Mouse (Mus musculus): ENCODE measurements around the gene Zfyve19. TPM values are rescaled to one million over a fixed set of nuclear protein-coding genes. Genes with fewer than 3 reads are reported as not detected.

Zfyve19 gene
- 10 to 100 TPM; 18.0 to 23.8 TPM for total RNA-seq (2023)

GRCm38 (mm10) chr2:119208344-119209175 is at the start of gene Zfyve19, which contains the start of gene Dnajc17:
Gene Zfyve19 (plus strand): TSS chr2:119208617.
Gene Dnajc17 (minus strand): TSS chr2:119208795.

GRCm38 (mm10) chr2:119166901-119167865 is 41.2 kb upstream of the Zfyve19 start, which contains the start of gene Gchfr:
Gene Gchfr (plus strand): TSS chr2:119167773.

GRCm38 (mm10) chr2:119173991-119174651 is 34.3 kb upstream of the Zfyve19 start, which contains the start of gene Gm14137:
Gene Gm14137 (plus strand): TSS chr2:119174509.

GRCm38 (mm10) chr2:119229775-119230704 is 21.6 kb downstream of the Zfyve19 start, which contains the start of gene Ppp1r14d:
Gene Ppp1r14d (minus strand): TSS chr2:119229906.

GRCm38 (mm10) chr2:119237210-119237870 is 28.9 kb downstream of the Zfyve19 start, which contains the start of gene Spint1:
Gene Spint1 (plus strand): TSS chr2:119237362.

Other genes with a start within 250 kb of the Zfyve19 start
- 1 to 10 TPM; 6.5 to 8.6 TPM for gene Ccdc32, start 179.2 kb upstream of the Zfyve19 start, total RNA-seq (2023)
- 1 to 10 TPM; 3.0 to 3.6 TPM for gene Rpusd2, start 173.8 kb upstream of the Zfyve19 start, total RNA-seq (2023)
- 10 to 100 TPM; 27.6 to 28.1 TPM for gene Knl1, start 161.5 kb upstream of the Zfyve19 start, total RNA-seq (2023)
- gene Rad51, start 95.8 kb upstream of the Zfyve19 start, total RNA-seq (2023) = 10 to 100 TPM; 17.5 to 20.2 TPM
- 10 to 100 TPM; 14.0 to 15.0 TPM for gene Rmdn3, start 51.6 kb upstream of the Zfyve19 start, total RNA-seq (2023)
- gene Gchfr, start 40.8 kb upstream of the Zfyve19 start, total RNA-seq (2023) = not detected
- gene Gm14137, start 34.1 kb upstream of the Zfyve19 start, total RNA-seq (2023) = under 1 TPM; 0.11 to 0.20 TPM
- gene Dnajc17, start 178 bp downstream of the Zfyve19 start, total RNA-seq (2023) = 10 to 100 TPM; 12.1 to 12.9 TPM
- not detected for gene Ppp1r14d, start 21.3 kb downstream of the Zfyve19 start, total RNA-seq (2023)
- not detected for gene Spint1, start 28.7 kb downstream of the Zfyve19 start, total RNA-seq (2023)
- gene Rhov, start 62.7 kb downstream of the Zfyve19 start, total RNA-seq (2023) = 10 to 100 TPM; 10.1 to 10.3 TPM
- 10 to 100 TPM; 35.4 to 41.3 TPM for gene Vps18, start 80.1 kb downstream of the Zfyve19 start, total RNA-seq (2023)
- gene Dll4, start 117.2 kb downstream of the Zfyve19 start, total RNA-seq (2023) = not detected
- 1 to 10 TPM; 6.4 to 6.8 TPM for gene Chac1, start 142.6 kb downstream of the Zfyve19 start, total RNA-seq (2023)

All from neutrophil, adult 59 days (primary cell).